Mouse (Mus musculus): ENCODE data around the gene Ubc.

Ubc gene

DNA sequence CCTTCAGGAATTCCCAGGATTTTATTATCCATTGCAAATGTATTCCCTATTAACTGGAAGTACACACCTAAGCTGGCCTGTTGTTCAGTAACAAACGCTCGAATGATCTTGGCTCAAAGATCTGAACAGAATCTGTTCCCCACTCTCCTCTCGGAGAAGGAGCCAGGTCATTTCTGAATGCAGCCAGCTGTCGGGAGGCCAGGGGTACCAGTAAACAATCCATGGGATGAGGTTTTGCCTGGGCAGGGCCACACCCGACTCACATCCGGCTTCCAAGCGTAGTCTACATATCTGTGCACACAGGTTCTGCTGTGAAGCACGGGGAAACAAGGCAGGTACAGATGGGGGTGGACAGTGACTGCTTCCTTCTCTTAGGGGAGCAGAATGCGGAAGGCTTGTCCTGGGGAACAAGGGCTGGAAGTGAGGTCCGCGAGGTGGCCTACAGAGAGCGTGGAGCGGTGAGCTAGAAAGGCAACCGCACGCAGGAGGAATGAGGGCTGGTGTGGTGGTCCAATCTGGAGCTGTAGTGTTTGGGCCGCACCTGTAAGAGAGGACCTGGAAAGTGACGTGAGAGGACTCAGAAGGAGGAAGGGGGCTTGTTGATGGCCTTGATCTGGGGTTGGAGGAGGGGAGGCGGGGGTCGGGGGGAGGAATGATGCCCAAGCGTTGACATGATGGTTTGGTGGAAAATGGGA is 16.5 kb upstream of the Ubc start:
- TF ChIP-seq GATA4 (IDR thresholded peaks at IDR 0.05; ENCODE audit: insufficient replicate concordance, low read length): no peak

DNA sequence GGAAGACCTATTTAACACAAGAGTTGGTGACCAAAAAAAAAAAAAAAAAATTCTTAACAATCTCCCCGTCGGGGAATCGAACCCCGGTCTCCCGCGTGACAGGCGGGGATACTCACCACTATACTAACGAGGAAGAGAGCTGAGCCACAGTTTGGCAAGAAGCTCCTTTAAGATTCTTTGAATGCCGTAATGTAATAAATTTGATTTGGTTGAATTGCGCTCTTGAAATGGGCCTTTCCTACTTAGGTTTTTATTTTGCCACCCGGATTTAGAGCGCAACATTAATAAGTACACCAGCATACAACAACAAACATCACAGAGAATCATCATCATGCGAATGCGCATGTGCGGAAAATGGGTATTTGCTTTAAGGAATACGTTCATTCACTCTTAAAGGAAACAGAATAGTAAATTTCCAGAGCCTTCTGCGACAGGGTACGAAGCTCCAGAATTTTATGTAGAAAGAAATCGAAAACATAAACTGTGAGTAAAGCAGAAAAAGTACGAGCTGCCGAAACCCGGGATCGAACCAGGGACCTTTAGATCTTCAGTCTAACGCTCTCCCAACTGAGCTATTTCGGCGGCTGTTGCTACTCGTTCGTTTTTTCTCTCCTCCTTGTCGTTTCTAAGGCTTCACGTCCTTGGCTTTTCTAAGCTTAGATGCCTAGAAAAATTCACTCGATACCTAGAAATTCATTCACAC is 15.7 kb upstream of the Ubc start:
- TF ChIP-seq GATA4 (IDR thresholded peaks at IDR 0.05; ENCODE audit: insufficient replicate concordance, low read length): no peak

DNA sequence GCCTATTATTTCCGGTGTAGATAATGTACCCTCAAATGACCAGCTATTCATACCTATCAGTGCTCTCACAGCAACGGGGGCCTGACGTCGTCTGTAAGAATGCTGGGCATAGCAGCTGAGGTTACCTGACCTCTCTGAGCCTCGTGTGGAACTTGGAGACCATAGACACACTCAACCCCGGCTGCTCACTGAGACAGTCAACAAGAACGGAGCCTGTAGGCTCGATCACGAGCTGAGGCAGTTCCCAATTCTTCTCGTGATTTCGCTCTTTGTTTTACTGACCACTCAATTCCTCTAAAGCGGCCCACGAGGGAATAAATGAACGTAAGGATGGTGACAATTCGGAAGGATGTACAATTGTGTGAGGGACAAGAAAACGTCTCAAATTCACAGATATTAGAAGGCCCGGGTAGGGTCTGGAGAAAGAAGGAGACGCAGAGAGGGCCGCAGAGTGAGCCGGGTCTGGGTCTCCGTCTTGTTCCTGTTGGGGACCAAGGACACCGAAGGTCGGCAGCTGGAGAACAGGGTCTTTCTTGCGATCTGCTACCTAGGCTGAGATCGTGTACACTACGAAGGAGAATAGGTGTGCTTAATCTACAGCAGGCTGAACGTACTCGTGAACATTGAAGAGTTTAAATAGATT is 15.0 kb upstream of the Ubc start:
- TF ChIP-seq GATA4 (IDR thresholded peaks at IDR 0.05; ENCODE audit: insufficient replicate concordance, low read length): no peak

DNA sequence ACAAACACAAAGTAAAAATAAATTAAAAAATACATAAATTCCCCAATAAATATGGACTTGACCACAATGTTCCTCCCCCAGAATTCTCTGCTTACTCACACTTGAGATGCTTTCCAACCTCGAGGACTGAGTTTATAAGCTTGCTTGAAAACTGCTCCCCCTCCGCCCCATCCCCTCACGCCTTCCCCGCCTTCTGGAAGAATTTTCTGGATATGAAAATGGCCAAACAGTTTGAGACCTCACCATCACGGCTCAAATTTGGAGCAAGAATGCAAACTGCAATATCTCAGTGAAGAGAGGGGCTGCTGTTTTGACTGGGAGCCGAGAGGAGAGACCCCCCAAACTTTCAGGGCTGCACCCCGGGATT is 14.5 kb upstream of the Ubc start:
- no peak for TF ChIP-seq GATA4 (IDR thresholded peaks at IDR 0.05; ENCODE audit: insufficient replicate concordance, low read length)

DNA sequence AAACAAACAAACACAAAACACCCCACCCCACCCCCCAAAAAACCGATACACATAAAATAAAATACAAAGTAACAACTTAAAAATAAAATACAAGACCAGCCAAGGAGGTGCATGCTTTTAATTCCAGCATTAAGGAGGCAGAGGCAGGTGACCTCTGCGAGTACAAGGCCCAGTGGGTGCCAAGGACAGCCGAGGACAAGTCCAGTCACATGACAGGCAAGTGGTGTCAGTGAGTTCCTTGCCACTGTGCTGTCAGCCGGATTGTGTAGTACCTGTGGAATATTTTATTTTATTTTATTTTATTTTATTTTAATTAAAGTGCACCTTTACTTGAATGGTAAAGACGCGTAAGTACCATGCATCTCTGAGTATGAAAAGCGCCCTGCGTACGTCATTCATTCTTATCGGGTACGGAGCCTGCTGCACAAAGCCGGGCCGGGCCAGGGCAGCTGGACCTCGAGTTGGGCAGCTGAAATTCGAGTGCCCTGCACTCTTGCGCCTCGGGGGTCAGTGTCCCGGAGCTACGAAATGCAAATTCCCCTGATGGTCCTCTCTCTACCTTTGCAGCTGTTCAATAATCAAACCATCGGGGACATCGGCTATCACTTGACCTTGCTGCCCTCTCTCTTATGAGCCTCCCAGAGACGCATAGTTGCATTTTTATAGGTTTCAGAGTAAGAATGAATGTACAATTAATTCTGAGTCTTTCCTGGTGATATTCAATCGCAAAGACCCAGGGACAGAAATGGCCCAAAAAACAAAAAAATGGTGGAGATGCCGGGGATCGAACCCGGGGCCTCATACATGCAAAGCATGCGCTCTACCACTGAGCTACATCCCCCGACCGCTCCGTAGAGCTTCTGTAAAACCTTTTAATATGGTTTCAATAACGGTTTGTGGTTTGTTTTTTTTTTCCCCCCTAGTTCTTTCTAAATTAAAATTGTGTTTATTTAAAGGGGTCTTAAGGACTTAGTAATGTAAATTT is 13.8 kb upstream of the Ubc start:
- no peak for TF ChIP-seq GATA4 (IDR thresholded peaks at IDR 0.05; ENCODE audit: insufficient replicate concordance, low read length)

DNA sequence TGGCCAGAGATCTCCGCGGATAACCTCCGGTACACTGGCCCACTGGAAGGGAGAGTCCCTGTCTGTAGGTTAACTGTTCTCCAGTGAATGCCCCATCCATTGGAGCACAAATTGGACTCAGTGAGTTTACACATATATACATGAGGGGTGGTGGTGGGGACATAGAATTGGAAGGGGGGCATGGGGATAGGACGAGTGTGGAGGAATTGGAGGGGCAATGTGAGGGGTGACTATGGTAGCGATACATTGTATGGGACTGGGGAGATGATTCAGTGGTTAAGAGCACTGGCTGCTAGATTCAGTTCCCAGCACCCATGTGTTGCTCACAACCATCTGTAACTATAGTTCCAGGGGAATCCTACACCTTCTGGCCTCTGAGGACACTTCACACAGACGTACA is 13.0 kb upstream of the Ubc start:
- no peak for TF ChIP-seq GATA4 (IDR thresholded peaks at IDR 0.05; ENCODE audit: insufficient replicate concordance, low read length)

DNA sequence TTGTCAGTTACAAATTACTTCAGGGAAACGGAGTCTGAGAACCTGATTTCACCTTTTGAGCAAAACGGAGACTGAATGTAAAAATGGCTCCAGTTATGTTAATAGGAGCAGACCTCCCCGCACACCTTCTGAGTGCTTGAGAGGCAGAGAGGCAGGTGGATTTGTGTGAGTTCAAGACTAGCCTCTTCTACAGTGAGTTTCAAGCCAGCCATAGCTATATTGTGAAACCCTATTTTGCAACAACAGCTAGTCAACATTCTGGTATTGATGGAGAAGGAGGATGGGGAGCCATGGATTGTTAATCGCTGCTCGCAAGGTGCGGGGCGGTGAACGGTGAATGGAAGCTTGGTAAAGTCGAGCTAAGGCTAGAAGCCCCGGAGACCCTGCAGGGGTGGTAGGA is 12.5 kb upstream of the Ubc start:
- TF ChIP-seq GATA4 (IDR thresholded peaks at IDR 0.05; ENCODE audit: insufficient replicate concordance, low read length): no peak

DNA sequence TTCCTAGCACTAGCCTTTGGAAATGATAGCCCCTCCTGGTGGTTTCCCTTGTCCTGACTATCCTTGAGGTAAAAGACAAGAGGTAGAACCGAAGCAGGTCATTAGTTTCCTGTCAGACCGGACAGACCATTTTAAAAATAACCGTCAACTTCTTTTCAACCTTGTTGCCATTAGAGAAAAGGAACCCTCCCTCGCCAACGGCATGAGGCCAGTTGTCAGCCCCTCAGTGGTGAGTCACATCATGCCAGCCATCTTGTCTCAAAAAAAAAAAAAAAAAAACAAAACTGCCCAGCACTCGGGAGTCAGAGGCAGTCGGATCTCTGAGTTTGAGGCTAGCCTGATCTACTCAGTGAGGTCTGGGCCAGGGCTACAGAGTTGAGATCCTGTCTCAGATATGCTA is 10.9 kb upstream of the Ubc start:
- no peak for TF ChIP-seq GATA4 (IDR thresholded peaks at IDR 0.05; ENCODE audit: insufficient replicate concordance, low read length)

DNA sequence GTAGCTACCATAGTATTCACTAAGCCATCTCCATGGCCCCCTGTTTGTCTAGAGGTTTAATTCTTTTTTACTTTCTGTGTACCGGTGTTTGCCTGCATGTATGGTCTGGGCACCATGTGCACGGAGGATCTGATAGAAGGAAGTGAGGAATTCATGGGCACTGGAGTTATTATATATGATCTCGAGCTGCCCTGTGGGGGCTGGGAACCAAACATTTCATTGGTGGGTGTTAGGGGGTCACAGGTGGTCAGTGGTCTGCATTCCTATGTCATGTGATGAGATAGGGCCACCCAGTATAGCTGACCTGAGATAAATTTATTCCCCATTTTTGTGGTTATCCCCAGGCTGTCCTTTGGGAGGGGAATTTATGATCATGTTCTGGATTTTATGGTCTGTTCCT is 5.0 kb upstream of the Ubc start:
- TF ChIP-seq GATA4 (IDR thresholded peaks at IDR 0.05; ENCODE audit: insufficient replicate concordance, low read length): no peak

DNA sequence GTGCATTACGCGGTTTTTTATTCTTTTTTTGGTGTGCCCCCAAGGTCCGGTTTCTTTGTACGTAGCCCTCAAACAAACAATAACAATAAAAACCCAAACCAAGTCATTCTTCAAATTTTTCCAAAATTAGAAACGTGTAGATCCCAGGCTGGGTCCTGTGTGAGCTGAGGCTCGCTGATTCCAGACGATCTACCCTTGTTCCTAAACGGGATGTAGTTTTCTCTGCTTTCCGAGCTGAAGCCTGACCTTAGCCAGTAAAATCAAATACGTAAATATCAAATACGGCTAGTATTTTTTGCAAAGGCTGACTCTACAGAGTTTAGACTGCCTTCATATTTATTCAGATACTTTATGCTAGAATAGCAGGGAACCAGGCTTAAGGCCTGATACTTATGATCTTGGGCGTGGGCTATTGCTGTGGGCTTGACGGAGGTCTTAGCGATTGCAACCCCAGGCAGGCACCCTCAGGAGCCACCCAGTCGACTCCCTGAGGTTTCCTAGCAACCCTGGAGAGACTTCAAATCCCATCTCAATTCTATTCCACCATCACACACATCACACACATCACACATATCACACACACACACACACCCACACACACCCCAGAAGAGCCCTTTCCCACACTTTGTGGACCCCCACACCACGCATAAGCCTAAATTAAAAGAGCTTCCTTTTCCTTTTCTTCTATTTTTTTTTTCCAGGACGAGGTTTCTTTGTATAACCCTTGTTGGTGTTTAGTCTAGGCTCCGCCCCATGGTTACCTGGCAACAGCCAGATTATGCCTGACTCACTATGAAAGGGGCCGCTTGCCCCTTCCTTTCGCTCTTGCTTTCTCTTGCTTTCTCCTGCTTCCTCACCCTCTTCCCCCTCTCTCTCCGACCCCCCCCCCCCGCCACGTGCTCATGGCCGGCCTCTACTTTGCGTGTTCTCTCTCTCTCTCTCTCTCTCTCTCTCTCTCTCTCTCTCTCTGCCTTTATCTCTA is 3.9 kb upstream of the Ubc start:
- TF ChIP-seq GATA4 (IDR thresholded peaks at IDR 0.05; ENCODE audit: insufficient replicate concordance, low read length): no peak

DNA sequence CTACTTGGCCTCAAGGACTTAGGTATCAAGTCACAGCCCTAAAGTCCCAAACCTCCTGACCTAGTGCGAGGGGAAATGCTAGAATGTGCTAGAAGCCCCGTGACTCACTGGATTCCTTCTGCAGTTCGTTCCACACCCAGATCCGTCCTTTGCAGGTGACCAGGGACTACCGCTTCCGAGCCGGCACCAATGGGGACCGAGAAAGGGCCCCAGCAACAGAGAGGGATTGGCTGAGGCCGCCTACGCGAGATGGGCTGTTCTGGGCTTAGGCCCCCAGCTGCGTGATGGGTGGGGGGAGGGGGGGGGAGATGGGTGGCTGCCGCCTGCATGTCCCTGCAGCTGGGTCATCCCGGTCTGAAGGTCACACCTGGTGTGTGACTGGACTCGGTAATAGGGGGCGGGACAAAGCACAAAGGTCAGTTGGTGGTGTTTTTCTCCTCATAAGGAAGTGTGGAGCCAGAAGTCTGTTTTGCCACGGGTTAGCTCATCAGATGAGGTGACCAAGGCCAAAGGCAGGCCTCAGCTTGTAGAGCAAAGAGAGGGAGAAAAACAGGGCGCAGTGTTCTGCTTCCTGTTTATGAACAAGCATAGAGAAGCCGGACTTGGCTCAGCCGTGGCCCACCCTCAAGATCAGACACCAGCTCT is 3.1 kb upstream of the Ubc start:
- no peak; the same call in 1 of the 2 replicates for TF ChIP-seq GATA4 (IDR thresholded peaks at IDR 0.05; ENCODE audit: insufficient replicate concordance, low read length)

DNA sequence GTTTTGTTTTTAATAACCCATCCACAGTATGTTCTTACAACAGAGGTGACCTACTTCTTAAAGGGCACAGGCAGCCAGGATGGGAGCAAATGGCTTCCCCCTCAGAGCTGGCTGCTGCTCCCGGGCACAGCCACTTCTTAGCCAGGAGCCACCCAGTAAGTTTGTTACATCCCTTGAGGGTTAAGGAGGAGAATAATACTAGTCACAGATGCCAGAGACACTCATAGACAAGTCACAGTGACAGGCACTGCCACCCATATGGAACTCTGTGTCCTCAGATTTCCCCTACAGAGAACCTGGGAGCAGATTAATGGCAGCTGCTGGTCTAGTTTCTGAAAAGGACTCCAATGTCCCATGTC is 2.6 kb upstream of the Ubc start:
- TF ChIP-seq GATA4 (IDR thresholded peaks at IDR 0.05; ENCODE audit: insufficient replicate concordance, low read length): no peak

DNA sequence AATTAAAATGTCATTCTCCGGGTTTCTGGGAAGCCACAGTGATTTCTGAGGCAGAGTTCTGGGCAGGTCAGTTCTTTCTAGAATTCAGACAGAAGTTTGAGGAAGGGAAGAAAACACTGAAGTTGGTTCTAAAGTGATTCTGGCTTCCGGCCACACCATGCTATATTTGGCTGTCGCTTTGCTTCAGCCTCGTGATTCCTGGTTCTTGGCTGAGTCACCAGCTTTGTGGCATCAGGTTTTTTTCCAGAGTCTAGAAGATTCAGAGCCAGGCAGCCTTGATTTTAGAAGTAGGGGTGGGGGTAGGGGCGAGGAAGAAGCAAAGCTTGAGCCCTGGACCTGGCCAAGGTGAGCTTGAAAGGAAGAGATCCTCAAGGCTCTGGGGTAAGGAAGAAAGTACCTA is 1.6 kb upstream of the Ubc start:
- no peak for TF ChIP-seq GATA4 (IDR thresholded peaks at IDR 0.05; ENCODE audit: insufficient replicate concordance, low read length)

Data from liver, adult (tissue).